Mouse (Mus musculus) heart, adult 2 months (tissue): ENCODE data around the gene Akt3.

Experiments
- CTCF ChIP-seq: fragments of 200-600 bp; IDR thresholded peaks from 2 replicates; pipeline ENCODE4 v1.8.1; 2022; ENCODE audit warnings: antibody characterized with exemption, mild to moderate bottlenecking, moderate library complexity
- EP300 ChIP-seq: fragments of 200-500 bp; IDR thresholded peaks from 2 replicates; pipeline ENCODE4 v1.6.1; 2011; ENCODE audit warnings: low read depth, low read length, control low read depth; ENCODE audit not compliant: insufficient read depth
- POLR2A ChIP-seq: fragments of 200-500 bp; IDR thresholded peaks from 2 replicates; pipeline ENCODE4 v1.6.1; 2011; ENCODE audit warnings: mild to moderate bottlenecking, low read depth, low read length, control low read depth; ENCODE audit not compliant: insufficient read depth

DNA sequence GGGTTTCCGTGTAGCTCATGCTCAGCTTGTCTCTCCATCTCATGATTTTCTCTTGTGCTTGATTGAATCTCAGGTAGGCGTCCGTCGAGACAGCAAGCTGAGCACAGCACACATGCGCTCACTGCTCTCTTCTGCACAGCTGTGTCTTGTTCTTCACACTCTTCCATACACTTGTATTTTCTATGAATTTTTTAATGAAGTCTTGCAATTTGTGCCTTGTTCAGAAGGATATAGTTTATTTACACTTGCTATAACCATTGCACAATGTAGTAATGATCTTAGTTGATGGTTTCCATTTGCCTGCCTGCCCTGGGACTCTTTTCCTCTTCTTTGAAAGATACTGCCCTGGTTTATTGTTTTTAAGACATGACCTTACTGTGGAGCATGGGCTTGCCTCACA is 19.4 kb upstream of the Akt3 start:
- TF ChIP-seq POLR2A (no peak), CTCF (no peak), EP300 (no peak)
